Mouse (Mus musculus) neural tube, embryonic 13.5 days (tissue): Measurements from ENCODE around the gene Acin1. TPM values are rescaled to one million over a fixed set of nuclear protein-coding genes. Genes with fewer than 3 reads are reported as not detected.
A peak's percentile ranks its signal among the peaks of the same experiment; 100 is the strongest.

ENCODE experiments used
- ATAC-seq: fragments of 200-750 bp; cut with Nextera tagmentation; 2 replicates; pipeline ENCODE4 v1.8.0; 2017; ENCODE audit warnings: low read depth, mild to moderate bottlenecking, moderate TSS enrichment, moderate library complexity
- H3K27ac ChIP-seq: fragments of 300-500 bp; sonication (generic); replicated peaks from 2 replicates; pipeline ENCODE4 v1.5.1; 2015; ENCODE audit warnings: moderate library complexity, mild to moderate bottlenecking, inconsistent platforms
- H3K27me3 ChIP-seq: fragments of 300-500 bp; sonication (generic); 2 replicates; pipeline ENCODE4 v1.6.1; 2015; ENCODE audit warnings: mild to moderate bottlenecking, inconsistent platforms
- H3K36me3 ChIP-seq: fragments of 300-500 bp; sonication (generic); 2 replicates; pipeline ENCODE4 v1.6.1; 2015; ENCODE audit warnings: mild to moderate bottlenecking, inconsistent platforms
- H3K4me1 ChIP-seq: fragments of 300-500 bp; sonication (generic); replicated peaks from 2 replicates; pipeline ENCODE4 v1.6.1; 2015; ENCODE audit warnings: inconsistent platforms
- H3K4me2 ChIP-seq: fragments of 300-500 bp; sonication (generic); 2 replicates; pipeline ENCODE4 v1.6.1; 2015; ENCODE audit warnings: inconsistent platforms, mild to moderate bottlenecking, moderate library complexity
- H3K4me3 ChIP-seq: fragments of 300-500 bp; sonication (generic); 2 replicates; pipeline ENCODE4 v1.5.1; 2015; ENCODE audit warnings: mild to moderate bottlenecking, inconsistent platforms
- H3K9ac ChIP-seq: fragments of 300-500 bp; sonication (generic); 2 replicates; pipeline ENCODE4 v1.6.1; 2015; ENCODE audit warnings: moderate library complexity, mild to moderate bottlenecking, inconsistent platforms
- H3K9me3 ChIP-seq: fragments of 300-500 bp; sonication (generic); 2 replicates; pipeline ENCODE4 v1.6.1; 2016; ENCODE audit warnings: inconsistent platforms
- WGBS: fragments of 180-500 bp; shearing (Covaris S2); methylation state at CpG from one replicate; pipeline ENCODE4 v1.1.7; 2015; 5-methylcytosine and 5-hydroxymethylcytosine counted together
- polyA plus RNA-seq: library from polyadenylated mRNA; unstranded; fragments of >200 nt; fragmentation: Nextera tagmentation; extraction: Ambion mirVana; gene quantifications from 2 replicates; pipeline ENCODE4 v1.2.1, GENCODE M21; 2015

Gene Acin1
- polyA plus RNA-seq, 1 experiment from 2014 or later: 140 TPM

- WGBS: 87% methylated on average over 6 of the region's 6 CpGs
Measured at GRCm38 (mm10) chr14:54695042-54695441, 8.3 kb upstream of the Acin1 start.

GRCm38 (mm10) chr14:54687251-54687650, 520 bp upstream of the Acin1 start:
- WGBS: 7% methylated on average over 8 of the region's 8 CpGs
- H3K27me3 ChIP-seq: no peaks in the 10 kb centered on the region
- no peak for ATAC-seq
- peak overlapping the region; percentile 69 for H3K4me2 ChIP-seq
- H3K36me3 ChIP-seq: peaks cover 37% of the 10 kb centered on the region
- H3K27ac ChIP-seq: peak overlapping the region; percentile 63; the same call in 1 of the 2 replicates
- H3K4me3 ChIP-seq: peak overlapping the region; percentile 77
- H3K9me3 ChIP-seq: no peaks in the 10 kb centered on the region
- peaks cover 49% of the 10 kb centered on the region for H3K4me1 ChIP-seq
- H3K9ac ChIP-seq: peak overlapping the region; percentile 75

More at GRCm38 (mm10) chr14:54695042-54695441, 8.3 kb upstream of the Acin1 start:
- Histone ChIP-seq H3K27ac (no peak overlapping the region), H3K9me3 (no peaks in the 10 kb centered on the region), H3K36me3 (peaks cover 39% of the 10 kb centered on the region), H3K4me1 (no peaks in the 10 kb centered on the region), H3K27me3 (no peaks in the 10 kb centered on the region), H3K9ac (no peak overlapping the region), H3K4me2 (no peak overlapping the region), H3K4me3 (no peak overlapping the region)
- no peak for ATAC-seq

GRCm38 (mm10) chr14:54686063-54686521, 639 bp downstream of the Acin1 start, which contains the start of gene 1700123O20Rik:
TSS of gene 1700123O20Rik (plus strand) at chr14:54686216.
- ATAC-seq: peak; percentile 85
- peak within 1 kb of the TSS; percentile 69 for H3K4me2 ChIP-seq
- H3K27ac ChIP-seq: peak within 1 kb of the TSS; percentile 95
- H3K9me3 ChIP-seq: no peaks in the 10 kb centered on the region
- peak within 1 kb of the TSS; percentile 87 for H3K9ac ChIP-seq
- peaks cover 46% of the 10 kb centered on the region for H3K36me3 ChIP-seq
- H3K4me3 ChIP-seq: peak within 1 kb of the TSS; percentile 77
- under 1% methylated on average over 41 of the region's 41 CpGs for WGBS
- no peaks in the 10 kb centered on the region for H3K27me3 ChIP-seq
- peaks cover 49% of the 10 kb centered on the region for H3K4me1 ChIP-seq

- Histone ChIP-seq H3K9me3 (no peaks in the 10 kb centered on the region), H3K36me3 (peaks cover 44% of the 10 kb centered on the region), H3K4me3 (peak overlapping the region; percentile 77), H3K4me1 (peaks cover 49% of the 10 kb centered on the region), H3K27me3 (no peaks in the 10 kb centered on the region), H3K9ac (peak overlapping the region; percentile 87), H3K4me2 (peak overlapping the region; percentile 67), H3K27ac (peak overlapping the region; percentile 95; the same call in 1 of the 2 replicates)
- 13% methylated on average over 8 of the region's 8 CpGs for WGBS
- no peak for ATAC-seq
Measured at GRCm38 (mm10) chr14:54685471-54685870, 1.3 kb downstream of the Acin1 start.

GRCm38 (mm10) chr14:54682396-54682795, 4.3 kb downstream of the Acin1 start:
- H3K27me3 ChIP-seq: no peaks in the 10 kb centered on the region
- H3K36me3 ChIP-seq: peaks cover 53% of the 10 kb centered on the region
- H3K4me2 ChIP-seq: no peak overlapping the region
- peaks cover 29% of the 10 kb centered on the region for H3K4me1 ChIP-seq
- H3K27ac ChIP-seq: no peak overlapping the region
- no peak for ATAC-seq
- 89% methylated on average over 3 of the region's 3 CpGs for WGBS
- no peak overlapping the region for H3K9ac ChIP-seq
- H3K9me3 ChIP-seq: no peaks in the 10 kb centered on the region
- no peak overlapping the region for H3K4me3 ChIP-seq

- no peak for ATAC-seq
- whole genome bisulfite sequencing: 85% methylated on average over 16 of the region's 16 CpGs
- peaks cover 81% of the 10 kb centered on the region for H3K36me3 ChIP-seq
Measured at GRCm38 (mm10) chr14:54678657-54679304, 8.0 kb downstream of the Acin1 start.

GRCm38 (mm10) chr14:54676290-54676689, 10.4 kb downstream of the Acin1 start:
- ATAC-seq: no peak
- no peaks in the 10 kb centered on the region for H3K27me3 ChIP-seq
- no peaks in the 10 kb centered on the region for H3K9me3 ChIP-seq
- H3K4me3 ChIP-seq: no peak overlapping the region
- H3K36me3 ChIP-seq: peaks cover 83% of the 10 kb centered on the region
- H3K4me2 ChIP-seq: no peak overlapping the region
- 97% methylated on average over 5 of the region's 5 CpGs for whole genome bisulfite sequencing
- H3K9ac ChIP-seq: no peak overlapping the region
- no peaks in the 10 kb centered on the region for H3K4me1 ChIP-seq
- no peak overlapping the region for H3K27ac ChIP-seq

More at GRCm38 (mm10) chr14:54678657-54679304, 8.0 kb downstream of the Acin1 start:
- no peak overlapping the region for H3K4me2 ChIP-seq
- H3K9ac ChIP-seq: no peak overlapping the region
- no peaks in the 10 kb centered on the region for H3K9me3 ChIP-seq
- no peak overlapping the region for H3K27ac ChIP-seq
- no peaks in the 10 kb centered on the region for H3K27me3 ChIP-seq
- peaks cover 10% of the 10 kb centered on the region; the same call in 1 of the 2 replicates for H3K4me1 ChIP-seq
- H3K4me3 ChIP-seq: no peak overlapping the region

GRCm38 (mm10) chr14:54674317-54674716, 12.4 kb downstream of the Acin1 start:
- 84% methylated on average over 2 of the region's 2 CpGs for WGBS
- ATAC-seq: no peak
- no peaks in the 10 kb centered on the region for H3K4me1 ChIP-seq
- peaks cover 83% of the 10 kb centered on the region for H3K36me3 ChIP-seq
- H3K4me3 ChIP-seq: no peak overlapping the region
- H3K9ac ChIP-seq: no peak overlapping the region
- H3K27ac ChIP-seq: no peak overlapping the region
- H3K27me3 ChIP-seq: no peaks in the 10 kb centered on the region
- H3K9me3 ChIP-seq: no peaks in the 10 kb centered on the region
- H3K4me2 ChIP-seq: no peak overlapping the region

- no peak overlapping the region for H3K4me3 ChIP-seq
- no peak overlapping the region for H3K9ac ChIP-seq
- H3K4me2 ChIP-seq: no peak overlapping the region
- no peaks in the 10 kb centered on the region for H3K9me3 ChIP-seq
- ATAC-seq: no peak
- WGBS: 79% methylated on average over 4 of the region's 4 CpGs
- H3K36me3 ChIP-seq: peaks cover 88% of the 10 kb centered on the region
- no peaks in the 10 kb centered on the region for H3K27me3 ChIP-seq
- no peak overlapping the region for H3K27ac ChIP-seq
- H3K4me1 ChIP-seq: no peaks in the 10 kb centered on the region
Measured at GRCm38 (mm10) chr14:54669381-54669780, 17.4 kb downstream of the Acin1 start.

GRCm38 (mm10) chr14:54664477-54665222, 22.1 kb downstream of the Acin1 start:
- Histone ChIP-seq H3K36me3 (peaks cover 97% of the 10 kb centered on the region), H3K4me3 (no peak overlapping the region), H3K9me3 (no peaks in the 10 kb centered on the region), H3K9ac (no peak overlapping the region), H3K27ac (no peak overlapping the region), H3K4me2 (no peak overlapping the region), H3K27me3 (no peaks in the 10 kb centered on the region), H3K4me1 (no peaks in the 10 kb centered on the region)
- 91% methylated on average over 10 of the region's 10 CpGs for WGBS
- no peak for ATAC-seq

- Histone ChIP-seq H3K9me3 (no peaks in the 10 kb centered on the region), H3K36me3 (peaks cover 99% of the 10 kb centered on the region), H3K4me2 (no peak overlapping the region), H3K27ac (no peak overlapping the region), H3K27me3 (no peaks in the 10 kb centered on the region), H3K4me1 (no peaks in the 10 kb centered on the region), H3K9ac (no peak overlapping the region), H3K4me3 (no peak overlapping the region)
- 93% methylated on average over 2 of the region's 2 CpGs for WGBS
- no peak for ATAC-seq
Measured at GRCm38 (mm10) chr14:54660009-54660408, 26.7 kb downstream of the Acin1 start.

GRCm38 (mm10) chr14:54653496-54653895, 33.2 kb downstream of the Acin1 start:
- Histone ChIP-seq H3K4me3 (peak overlapping the region; percentile 69), H3K9me3 (no peaks in the 10 kb centered on the region), H3K4me1 (peaks cover 48% of the 10 kb centered on the region), H3K27ac (peak overlapping the region; percentile 92), H3K27me3 (no peaks in the 10 kb centered on the region), H3K9ac (peak overlapping the region; percentile 92), H3K36me3 (peaks cover 66% of the 10 kb centered on the region), H3K4me2 (peak overlapping the region; percentile 80)
- under 1% methylated on average over 12 of the region's 12 CpGs for WGBS
- ATAC-seq: peak; percentile 85
